Mouse (Mus musculus): ENCODE results near the gene Dkkl1. TPM values are rescaled to one million over a fixed set of nuclear protein-coding genes. Genes with fewer than 3 reads are reported as not detected.

The Dkkl1 gene
- polyA plus RNA-seq, 1 experiment from 2014 or later = 0.97 TPM

GRCm38 (mm10) chr7:45224826-45225225 is 12.9 kb upstream of the Dkkl1 start:
- peaks cover 10% of the 10 kb centered on the region; the same call in 1 of the 2 replicates for H3K4me1 ChIP-seq
- peaks cover 99% of the 10 kb centered on the region for H3K36me3 ChIP-seq
- no peak overlapping the region for H3K27ac ChIP-seq
- H3K9ac ChIP-seq = no peak overlapping the region
- no peaks in the 10 kb centered on the region for H3K27me3 ChIP-seq
- no peak for ATAC-seq (replicated peaks; ENCODE audit: low FRiP score)
- 92% methylated on average over 7 of the region's 7 CpGs for WGBS
- H3K9me3 ChIP-seq (replicated peaks) = no peaks in the 10 kb centered on the region
- H3K4me3 ChIP-seq (replicated peaks) = no peak overlapping the region
- H3K4me2 ChIP-seq = no peak overlapping the region

- Histone ChIP-seq H3K4me3 (replicated peaks) (no peak overlapping the region), H3K4me2 (no peak overlapping the region), H3K27ac (no peak overlapping the region), H3K9ac (no peak overlapping the region), H3K4me1 (peaks cover 37% of the 10 kb centered on the region), H3K27me3 (no peaks in the 10 kb centered on the region), H3K9me3 (replicated peaks) (no peaks in the 10 kb centered on the region), H3K36me3 (peaks cover 97% of the 10 kb centered on the region)
- 82% methylated on average over 2 of the region's 2 CpGs for WGBS
- ATAC-seq (replicated peaks; ENCODE audit: low FRiP score) = no peak
Measured at GRCm38 (mm10) chr7:45221680-45222079, 9.7 kb upstream of the Dkkl1 start.

GRCm38 (mm10) chr7:45216442-45217183 is 4.7 kb upstream of the Dkkl1 start:
- H3K9me3 ChIP-seq (replicated peaks) = no peaks in the 10 kb centered on the region
- H3K4me3 ChIP-seq (replicated peaks) = peak overlapping the region; percentile 87
- peaks cover 46% of the 10 kb centered on the region for H3K36me3 ChIP-seq
- ATAC-seq (replicated peaks; ENCODE audit: low FRiP score) = peak; percentile 84
- peak overlapping the region; percentile 75 for H3K4me2 ChIP-seq
- H3K27ac ChIP-seq = peak overlapping the region; percentile 96
- H3K4me1 ChIP-seq = peaks cover 52% of the 10 kb centered on the region
- H3K27me3 ChIP-seq = peaks cover 9% of the 10 kb centered on the region
- peak overlapping the region; percentile 98 for H3K9ac ChIP-seq
- WGBS = 2% methylated on average over 13 of the region's 13 CpGs

GRCm38 (mm10) chr7:45215673-45216441 is 3.9 kb upstream of the Dkkl1 start, which contains the start of gene Tead2:
Gene Tead2 (plus strand): TSS chr7:45215753.
- peak; percentile 65 for ATAC-seq (replicated peaks; ENCODE audit: low FRiP score)
- peak within 1 kb of the TSS; percentile 75 for H3K4me2 ChIP-seq
- peaks cover 55% of the 10 kb centered on the region for H3K4me1 ChIP-seq
- H3K4me3 ChIP-seq (replicated peaks) = peak within 1 kb of the TSS; percentile 87
- H3K9ac ChIP-seq = peak within 1 kb of the TSS; percentile 98
- H3K27ac ChIP-seq = peak within 1 kb of the TSS; percentile 96
- peaks cover 17% of the 10 kb centered on the region for H3K27me3 ChIP-seq
- peaks cover 38% of the 10 kb centered on the region for H3K36me3 ChIP-seq
- H3K9me3 ChIP-seq (replicated peaks) = no peaks in the 10 kb centered on the region
- under 1% methylated on average over 55 of the region's 55 CpGs for WGBS

GRCm38 (mm10) chr7:45213708-45214107 is 1.8 kb upstream of the Dkkl1 start:
- H3K4me2 ChIP-seq = no peak overlapping the region
- no peak overlapping the region for H3K4me3 ChIP-seq (replicated peaks)
- H3K27ac ChIP-seq = no peak overlapping the region
- WGBS = 47% methylated on average over 5 of the region's 5 CpGs
- ATAC-seq (replicated peaks; ENCODE audit: low FRiP score) = no peak
- peaks cover 29% of the 10 kb centered on the region for H3K27me3 ChIP-seq
- H3K9me3 ChIP-seq (replicated peaks) = no peaks in the 10 kb centered on the region
- peaks cover 17% of the 10 kb centered on the region for H3K36me3 ChIP-seq
- peaks cover 37% of the 10 kb centered on the region for H3K4me1 ChIP-seq
- no peak overlapping the region for H3K9ac ChIP-seq

GRCm38 (mm10) chr7:45212356-45212755 is 409 bp upstream of the Dkkl1 start:
- H3K9me3 ChIP-seq (replicated peaks) = no peaks in the 10 kb centered on the region
- no peak overlapping the region for H3K27ac ChIP-seq
- peaks cover 3% of the 10 kb centered on the region for H3K36me3 ChIP-seq
- no peak overlapping the region for H3K9ac ChIP-seq
- no peak for ATAC-seq (replicated peaks; ENCODE audit: low FRiP score)
- peaks cover 25% of the 10 kb centered on the region for H3K4me1 ChIP-seq
- H3K27me3 ChIP-seq = peaks cover 29% of the 10 kb centered on the region
- H3K4me2 ChIP-seq = peak overlapping the region; percentile 54; the same call in 1 of the 2 replicates
- 72% methylated on average over 7 of the region's 7 CpGs for WGBS
- H3K4me3 ChIP-seq (replicated peaks) = no peak overlapping the region

GRCm38 (mm10) chr7:45211070-45211469 is 877 bp downstream of the Dkkl1 start:
- Histone ChIP-seq H3K36me3 (no peaks in the 10 kb centered on the region), H3K9me3 (replicated peaks) (no peaks in the 10 kb centered on the region), H3K4me1 (peaks cover 16% of the 10 kb centered on the region), H3K9ac (no peak overlapping the region), H3K4me3 (replicated peaks) (no peak overlapping the region), H3K27me3 (peaks cover 29% of the 10 kb centered on the region), H3K27ac (no peak overlapping the region), H3K4me2 (peak overlapping the region; percentile 54; the same call in 1 of the 2 replicates)
- WGBS = 64% methylated on average over 10 of the region's 10 CpGs
- no peak for ATAC-seq (replicated peaks; ENCODE audit: low FRiP score)

- no peak for ATAC-seq (replicated peaks; ENCODE audit: low FRiP score)
- Histone ChIP-seq H3K4me2 (no peak overlapping the region), H3K27ac (no peak overlapping the region), H3K4me3 (replicated peaks) (no peak overlapping the region), H3K4me1 (peaks cover 14% of the 10 kb centered on the region), H3K27me3 (peaks cover 29% of the 10 kb centered on the region), H3K36me3 (no peaks in the 10 kb centered on the region), H3K9me3 (replicated peaks) (no peaks in the 10 kb centered on the region), H3K9ac (no peak overlapping the region)
- 82% methylated on average over 6 of the region's 6 CpGs for WGBS
Measured at GRCm38 (mm10) chr7:45208260-45208659, 3.7 kb downstream of the Dkkl1 start.

- peak within 1 kb of the TSS; percentile 46 for H3K4me3 ChIP-seq (replicated peaks)
- peak; percentile 96 for ATAC-seq (replicated peaks; ENCODE audit: low FRiP score)
- no peaks in the 10 kb centered on the region for H3K36me3 ChIP-seq
- WGBS = 8% methylated on average over 44 of the region's 44 CpGs
- peak within 1 kb of the TSS; percentile 59 for H3K4me2 ChIP-seq
- peak within 1 kb of the TSS; percentile 25; the same call in 1 of the 2 replicates for H3K9ac ChIP-seq
- H3K27ac ChIP-seq = no peak within 1 kb of the TSS
- H3K4me1 ChIP-seq = peaks cover 4% of the 10 kb centered on the region; the same call in 1 of the 2 replicates
- H3K27me3 ChIP-seq = peaks cover 4% of the 10 kb centered on the region
- no peaks in the 10 kb centered on the region for H3K9me3 ChIP-seq (replicated peaks)
Measured at GRCm38 (mm10) chr7:45204380-45205143, 7.4 kb downstream of the Dkkl1 start, which contains the start of gene Ccdc155. Gene Ccdc155 (minus strand): TSS chr7:45204892.

- Histone ChIP-seq H3K27ac (no peak overlapping the region), H3K4me3 (replicated peaks) (no peak overlapping the region), H3K9me3 (replicated peaks) (no peaks in the 10 kb centered on the region), H3K36me3 (no peaks in the 10 kb centered on the region), H3K9ac (no peak overlapping the region), H3K4me2 (no peak overlapping the region), H3K4me1 (peaks cover 6% of the 10 kb centered on the region; the same call in 1 of the 2 replicates), H3K27me3 (peaks cover 6% of the 10 kb centered on the region; the same call in 1 of the 2 replicates)
- WGBS = 61% methylated on average over 10 of the region's 10 CpGs
- no peak for ATAC-seq (replicated peaks; ENCODE audit: low FRiP score)
Measured at GRCm38 (mm10) chr7:45202654-45203053, 9.3 kb downstream of the Dkkl1 start.

- Histone ChIP-seq H3K4me3 (replicated peaks) (no peak overlapping the region), H3K9ac (0 out of 2 replicates have a peak overlapping the region, but pooled peaks have one; percentile 2), H3K27ac (no peak overlapping the region), H3K27me3 (peaks cover 22% of the 10 kb centered on the region; the same call in 1 of the 2 replicates), H3K4me2 (no peak overlapping the region), H3K9me3 (replicated peaks) (no peaks in the 10 kb centered on the region), H3K36me3 (no peaks in the 10 kb centered on the region), H3K4me1 (peaks cover 3% of the 10 kb centered on the region; the same call in 1 of the 2 replicates)
- no peak for ATAC-seq (replicated peaks; ENCODE audit: low FRiP score)
- 81% methylated on average over 11 of the region's 11 CpGs for WGBS
Measured at GRCm38 (mm10) chr7:45198961-45199360, 13.0 kb downstream of the Dkkl1 start.
